Mouse (Mus musculus): ENCODE data around the gene Spo11. TPM values are rescaled to one million over a fixed set of nuclear protein-coding genes. Genes with fewer than 3 reads are reported as not detected.

Gene Spo11
- polyA plus RNA-seq, 1 experiment from 2014 or later: 1.2 TPM

- 83% methylated on average over 5 of the region's 5 CpGs for WGBS
- Histone ChIP-seq H3K9me3 (no peaks in the 10 kb centered on the region), H3K27ac (peak overlapping the region; percentile 11; the same call in 1 of the 2 replicates), H3K4me2 (replicated peaks) (no peak overlapping the region), H3K4me3 (no peak overlapping the region), H3K4me1 (no peaks in the 10 kb centered on the region), H3K27me3 (no peaks in the 10 kb centered on the region), H3K36me3 (peaks cover 34% of the 10 kb centered on the region), H3K9ac (no peak overlapping the region)
- no peak for ATAC-seq (ENCODE audit: insufficient number of reproducible peaks, insufficient read depth, low FRiP score, low TSS enrichment)
Observed at GRCm38 (mm10) chr2:173037347-173037746, 59.8 kb downstream of the Spo11 start.

GRCm38 (mm10) chr2:173037827-173038607 is 60.5 kb downstream of the Spo11 start:
- WGBS: 72% methylated on average over 7 of the region's 7 CpGs
- H3K27ac ChIP-seq: no peak overlapping the region; the same call in 1 of the 2 replicates

GRCm38 (mm10) chr2:173039041-173039440 is 61.5 kb downstream of the Spo11 start:
- 90% methylated on average over 4 of the region's 4 CpGs for WGBS
- no peaks in the 10 kb centered on the region for H3K9me3 ChIP-seq
- peaks cover 17% of the 10 kb centered on the region for H3K36me3 ChIP-seq
- H3K9ac ChIP-seq: no peak overlapping the region
- no peak overlapping the region for H3K4me3 ChIP-seq
- H3K27ac ChIP-seq: no peak overlapping the region
- 0 out of 2 replicates have a peak, but pooled peaks cover 5% of the 10 kb centered on the region for H3K4me1 ChIP-seq
- no peak overlapping the region for H3K4me2 ChIP-seq (replicated peaks)
- no peaks in the 10 kb centered on the region for H3K27me3 ChIP-seq
- ATAC-seq (ENCODE audit: insufficient number of reproducible peaks, insufficient read depth, low FRiP score, low TSS enrichment): no peak

More at GRCm38 (mm10) chr2:173037827-173038607, 60.5 kb downstream of the Spo11 start:
- H3K9ac ChIP-seq: no peak overlapping the region
- H3K4me2 ChIP-seq (replicated peaks): no peak overlapping the region
- 0 out of 2 replicates have a peak, but pooled peaks cover 1% of the 10 kb centered on the region for H3K4me1 ChIP-seq
- H3K9me3 ChIP-seq: no peaks in the 10 kb centered on the region
- H3K27me3 ChIP-seq: no peaks in the 10 kb centered on the region
- H3K4me3 ChIP-seq: no peak overlapping the region
- ATAC-seq (ENCODE audit: insufficient number of reproducible peaks, insufficient read depth, low FRiP score, low TSS enrichment): no peak
- H3K36me3 ChIP-seq: peaks cover 28% of the 10 kb centered on the region

GRCm38 (mm10) chr2:173040803-173041202 is 63.3 kb downstream of the Spo11 start:
- 78% methylated on average over 3 of the region's 3 CpGs for WGBS
- H3K27me3 ChIP-seq: no peaks in the 10 kb centered on the region
- no peak for ATAC-seq (ENCODE audit: insufficient number of reproducible peaks, insufficient read depth, low FRiP score, low TSS enrichment)
- H3K4me3 ChIP-seq: no peak overlapping the region
- H3K9me3 ChIP-seq: no peaks in the 10 kb centered on the region
- H3K27ac ChIP-seq: no peak overlapping the region
- no peak overlapping the region for H3K9ac ChIP-seq
- no peak overlapping the region for H3K4me2 ChIP-seq (replicated peaks)
- 0 out of 2 replicates have a peak, but pooled peaks cover 5% of the 10 kb centered on the region for H3K4me1 ChIP-seq
- H3K36me3 ChIP-seq: peaks cover under 1% of the 10 kb centered on the region

- Histone ChIP-seq H3K9ac (no peak overlapping the region), H3K4me2 (replicated peaks) (no peak overlapping the region), H3K27me3 (no peaks in the 10 kb centered on the region), H3K36me3 (no peaks in the 10 kb centered on the region), H3K9me3 (no peaks in the 10 kb centered on the region), H3K27ac (no peak overlapping the region), H3K4me3 (no peak overlapping the region), H3K4me1 (0 out of 2 replicates have a peak, but pooled peaks cover 5% of the 10 kb centered on the region)
- 63% methylated on average over 5 of the region's 5 CpGs for WGBS
- ATAC-seq (ENCODE audit: insufficient number of reproducible peaks, insufficient read depth, low FRiP score, low TSS enrichment): no peak
Observed at GRCm38 (mm10) chr2:173041242-173041641, 63.7 kb downstream of the Spo11 start.

GRCm38 (mm10) chr2:173041893-173042292 is 64.4 kb downstream of the Spo11 start:
- H3K9ac ChIP-seq: no peak overlapping the region
- WGBS: 84% methylated on average over 1 of the region's 1 CpGs

GRCm38 (mm10) chr2:173042504-173043162 is 65.1 kb downstream of the Spo11 start:
- no peak overlapping the region for H3K27ac ChIP-seq
- ATAC-seq (ENCODE audit: insufficient number of reproducible peaks, insufficient read depth, low FRiP score, low TSS enrichment): no peak

More at GRCm38 (mm10) chr2:173041893-173042292, 64.4 kb downstream of the Spo11 start:
- no peak overlapping the region for H3K4me2 ChIP-seq (replicated peaks)
- H3K4me1 ChIP-seq: 0 out of 2 replicates have a peak, but pooled peaks cover 5% of the 10 kb centered on the region
- no peaks in the 10 kb centered on the region for H3K9me3 ChIP-seq
- no peaks in the 10 kb centered on the region for H3K27me3 ChIP-seq
- no peak overlapping the region for H3K4me3 ChIP-seq
- no peak overlapping the region for H3K27ac ChIP-seq
- no peak for ATAC-seq (ENCODE audit: insufficient number of reproducible peaks, insufficient read depth, low FRiP score, low TSS enrichment)
- H3K36me3 ChIP-seq: no peaks in the 10 kb centered on the region

More at GRCm38 (mm10) chr2:173042504-173043162, 65.1 kb downstream of the Spo11 start:
- H3K27me3 ChIP-seq: no peaks in the 10 kb centered on the region
- H3K4me2 ChIP-seq (replicated peaks): no peak overlapping the region
- H3K4me1 ChIP-seq: peaks cover 7% of the 10 kb centered on the region; the same call in 1 of the 2 replicates
- no peak overlapping the region for H3K4me3 ChIP-seq
- no peaks in the 10 kb centered on the region for H3K9me3 ChIP-seq
- WGBS: 57% methylated on average over 11 of the region's 11 CpGs
- H3K36me3 ChIP-seq: no peaks in the 10 kb centered on the region
- no peak overlapping the region for H3K9ac ChIP-seq

Other genes with a start within 250 kb of the Spo11 start
- gene Bmp7, start 37.4 kb upstream of the Spo11 start, polyA plus RNA-seq (2016; fragmentation: Nextera tagmentation; extraction: Ambion mirVana): 28.4 and 30.1 TPM in 2 replicates
- gene Rae1, start 22.4 kb downstream of the Spo11 start, polyA plus RNA-seq (2016; fragmentation: Nextera tagmentation; extraction: Ambion mirVana): 150 and 155 TPM in 2 replicates
- 37.9 and 39.5 TPM in 2 replicates for gene Rbm38, start 42.8 kb downstream of the Spo11 start, polyA plus RNA-seq (2016; fragmentation: Nextera tagmentation; extraction: Ambion mirVana)
- 0.12 TPM in 1 of 2 replicates, not detected in the other for gene Ctcfl, start 141.8 kb downstream of the Spo11 start, polyA plus RNA-seq (2016; fragmentation: Nextera tagmentation; extraction: Ambion mirVana)
- gene Pck1, start 175.3 kb downstream of the Spo11 start, polyA plus RNA-seq (2016; fragmentation: Nextera tagmentation; extraction: Ambion mirVana): 0.10 TPM in 1 of 2 replicates, not detected in the other
- gene Zbp1, start 241.2 kb downstream of the Spo11 start, polyA plus RNA-seq (2016; fragmentation: Nextera tagmentation; extraction: Ambion mirVana): 0.39 TPM in 1 of 2 replicates, not detected in the other